8 mouse cellular contexts compared by ENCODE assay signal in genomic region chr13:65242319-65242787, GRCm38 (mm10). TPM values are rescaled to one million over a fixed set of nuclear protein-coding genes. Genes with fewer than 3 reads are reported as not detected.
DNase-seq lines count a peak whose midpoint lies in the region; ATAC-seq and TF ChIP-seq lines count a peak whose summit lies in the region.

No protein-coding gene starts in this region.

- TF ChIP-seq EP300 in ES-Bruce4 (IDR thresholded peaks at IDR 0.05; ENCODE audit: insufficient read depth, low read depth, low read length): no peak

- no peak for TF ChIP-seq POLR2A in ES-Bruce4 (IDR thresholded peaks at IDR 0.05; ENCODE audit: insufficient read depth, low read length)

- peaks cover 13% of the 10 kb centered on the region; the same call in 1 of the 2 replicates for H3K9me3 ChIP-seq in heart, embryonic 13.5 days
- H3K9me3 ChIP-seq in ES-Bruce4 (replicated peaks; ENCODE audit: control insufficient read depth, insufficient read depth, low read length, poor library complexity, severe bottlenecking): no peaks in the 10 kb centered on the region
- peaks cover 38% of the 10 kb centered on the region for H3K9me3 ChIP-seq in forebrain, embryonic 13.5 days (replicated peaks)
- H3K9me3 ChIP-seq in liver, embryonic 12.5 days (replicated peaks): peaks cover 10% of the 10 kb centered on the region; the same call in 1 of the 2 replicates

- WGBS in heart, embryonic 13.5 days: 23% methylated on average over 27 of the region's 27 CpGs
- 45% methylated on average over 27 of the region's 27 CpGs for WGBS in forebrain, embryonic 13.5 days
- 15% methylated on average over 27 of the region's 27 CpGs for WGBS in liver, embryonic 12.5 days (ENCODE audit: insufficient replicate concordance)

- peak overlapping the region; percentile 87 for H3K9ac ChIP-seq in heart, embryonic 13.5 days
- H3K9ac ChIP-seq in ES-Bruce4 (ENCODE audit: low read depth, poor library complexity, severe bottlenecking): peak overlapping the region; percentile 76
- peak overlapping the region; percentile 70; the same call in 1 of the 2 replicates for H3K9ac ChIP-seq in forebrain, embryonic 13.5 days
- peak overlapping the region; percentile 85 for H3K9ac ChIP-seq in liver, embryonic 12.5 days

- no peak overlapping the region for H3K27ac ChIP-seq in heart, embryonic 13.5 days (replicated peaks)
- H3K27ac ChIP-seq in ES-Bruce4 (ENCODE audit: insufficient read depth, low read length): no peak overlapping the region
- no peak overlapping the region for H3K27ac ChIP-seq in forebrain, embryonic 13.5 days
- no peak overlapping the region for H3K27ac ChIP-seq in liver, embryonic 12.5 days

- no peak for TF ChIP-seq CTCF in ES-Bruce4 (IDR thresholded peaks at IDR 0.05; ENCODE audit: low read depth, low read length)

- H3K4me3 ChIP-seq in heart, embryonic 13.5 days: peak overlapping the region; percentile 89
- peak overlapping the region; percentile 80 for H3K4me3 ChIP-seq in ES-Bruce4 (ENCODE audit: low read depth, low read length)
- H3K4me3 ChIP-seq in forebrain, embryonic 13.5 days: peak overlapping the region; percentile 75
- H3K4me3 ChIP-seq in liver, embryonic 12.5 days: peak overlapping the region; percentile 91

- H3K27me3 ChIP-seq in heart, embryonic 13.5 days (replicated peaks): no peaks in the 10 kb centered on the region
- H3K27me3 ChIP-seq in ES-Bruce4 (ENCODE audit: control insufficient read depth, insufficient read depth, low read length, poor library complexity, severe bottlenecking): no peaks in the 10 kb centered on the region
- no peaks in the 10 kb centered on the region for H3K27me3 ChIP-seq in forebrain, embryonic 13.5 days
- H3K27me3 ChIP-seq in liver, embryonic 12.5 days (replicated peaks): no peaks in the 10 kb centered on the region

- no peak for DNase-seq in heart, adult 18-20 months
- peak; percentile 40 for DNase-seq in thymus, postnatal 4 days
- DNase-seq in frontal cortex, postnatal 25 days (ENCODE audit: low spot score in 2 of 2): no peak
- no peak for DNase-seq in gastrocnemius, postnatal 4 days (ENCODE audit: low spot score in 2 of 2)

- peak overlapping the region; percentile 98 for H3K4me2 ChIP-seq in heart, embryonic 13.5 days
- peak overlapping the region; percentile 93 for H3K4me2 ChIP-seq in forebrain, embryonic 13.5 days
- peak overlapping the region; percentile 99 for H3K4me2 ChIP-seq in liver, embryonic 12.5 days

- H3K4me1 ChIP-seq in heart, embryonic 13.5 days: peaks cover 18% of the 10 kb centered on the region
- no peaks in the 10 kb centered on the region for H3K4me1 ChIP-seq in ES-Bruce4 (ENCODE audit: control insufficient read depth, insufficient read depth, low read length)
- peaks cover 15% of the 10 kb centered on the region for H3K4me1 ChIP-seq in forebrain, embryonic 13.5 days
- H3K4me1 ChIP-seq in liver, embryonic 12.5 days: peaks cover 25% of the 10 kb centered on the region

- ATAC-seq in heart, embryonic 13.5 days (ENCODE audit: extremely low read depth, insufficient number of reproducible peaks, low FRiP score, low TSS enrichment): no peak
- ATAC-seq in forebrain, embryonic 13.5 days: no peak
- ATAC-seq in liver, embryonic 12.5 days: no peak

- peaks cover 11% of the 10 kb centered on the region for H3K36me3 ChIP-seq in heart, embryonic 13.5 days
- no peaks in the 10 kb centered on the region for H3K36me3 ChIP-seq in ES-Bruce4 (ENCODE audit: control insufficient read depth, insufficient read depth, low read length, poor library complexity, severe bottlenecking)
- H3K36me3 ChIP-seq in forebrain, embryonic 13.5 days (ENCODE audit: poor library complexity, severe bottlenecking): peaks cover 22% of the 10 kb centered on the region
- peaks cover 27% of the 10 kb centered on the region for H3K36me3 ChIP-seq in liver, embryonic 12.5 days

RNA-seq across cellular contexts. Expression of gene Gm10775, which starts 17.0 kb away (rescaled TPM):
- not detected in 2 replicates for polyA plus RNA-seq in heart, embryonic 13.5 days (2015; fragmentation: Nextera tagmentation; extraction: Ambion mirVana)
- not detected for total RNA-seq in heart, adult 18-20 months (2021)
- polyA plus RNA-seq in ES-Bruce4 (2011; ENCODE audit: insufficient read depth, insufficient read length, low read depth, missing spikeins): 0.51 TPM in 1 of 2 replicates, not detected in the other
- polyA plus RNA-seq in forebrain, embryonic 13.5 days (2015; fragmentation: Nextera tagmentation; extraction: Ambion mirVana): not detected in 2 replicates
- not detected in 2 replicates for polyA plus RNA-seq in liver, embryonic 12.5 days (2016; fragmentation: Nextera tagmentation; extraction: Ambion mirVana)
- total RNA-seq in gastrocnemius, postnatal 4 days (2021): not detected

RNA-seq across cellular contexts. Expression of gene Zfp369, which starts 36.3 kb away (rescaled TPM):
- polyA plus RNA-seq in heart, embryonic 13.5 days (2015; fragmentation: Nextera tagmentation; extraction: Ambion mirVana): 6.7 and 8.3 TPM in 2 replicates
- total RNA-seq in heart, adult 18-20 months (2021): 10 to 100 TPM; 20.7 to 22.6 TPM
- 27.9 and 29.0 TPM in 2 replicates for polyA plus RNA-seq in ES-Bruce4 (2011; ENCODE audit: insufficient read depth, insufficient read length, low read depth, missing spikeins)
- 17.6 and 19.4 TPM in 2 replicates for polyA plus RNA-seq in forebrain, embryonic 13.5 days (2015; fragmentation: Nextera tagmentation; extraction: Ambion mirVana)
- polyA plus RNA-seq in liver, embryonic 12.5 days (2016; fragmentation: Nextera tagmentation; extraction: Ambion mirVana): 6.0 and 6.4 TPM in 2 replicates
- 10 to 100 TPM; 18.4 to 19.9 TPM for total RNA-seq in gastrocnemius, postnatal 4 days (2021)

RNA-seq across cellular contexts. Expression of gene Nlrp4f, which starts 36.6 kb away (rescaled TPM):
- polyA plus RNA-seq in heart, embryonic 13.5 days (2015; fragmentation: Nextera tagmentation; extraction: Ambion mirVana): not detected in 2 replicates
- not detected for total RNA-seq in heart, adult 18-20 months (2021)
- polyA plus RNA-seq in ES-Bruce4 (2011; ENCODE audit: insufficient read depth, insufficient read length, low read depth, missing spikeins): 28.1 and 29.2 TPM in 2 replicates
- not detected in 2 replicates for polyA plus RNA-seq in forebrain, embryonic 13.5 days (2015; fragmentation: Nextera tagmentation; extraction: Ambion mirVana)
- polyA plus RNA-seq in liver, embryonic 12.5 days (2016; fragmentation: Nextera tagmentation; extraction: Ambion mirVana): not detected in 2 replicates
- total RNA-seq in gastrocnemius, postnatal 4 days (2021): not detected

Comparison
In these comparisons a context has a peak if more than half of its experiments do, and no peak if none do; other contexts are left out.
1. RNA of gene Nlrp4f, which starts 36.6 kb away (polyA plus RNA-seq): 28.1 to 29.2 TPM in ES-Bruce4; not detected in heart, embryonic 13.5 days, not detected in forebrain, embryonic 13.5 days and not detected in liver, embryonic 12.5 days; every median in the first group is over 10 times any median in the second.
2. Peak in every context shown above with its lines, with median percentiles within 50 percentile points of each other: H3K4me2 ChIP-seq, H3K4me3 ChIP-seq and H3K9ac ChIP-seq.